23 mouse cellular contexts compared by ENCODE assay signal in genomic region chr1:159596640-159597039, GRCm38 (mm10).
A peak's percentile ranks its signal among the peaks of the same experiment; 100 is the strongest.
DNase-seq lines count a peak whose midpoint lies in the region; ATAC-seq and TF ChIP-seq lines count a peak whose summit lies in the region.
"Had no signal": no experiment of that assay in that cellular context is flagged by ENCODE, and none has a peak within 500 bp of the region (broad histone marks: within the 10 kb centered on the region; RNA-seq: fewer than 3 reads in every experiment).

No protein-coding gene starts in this region.

- H3K27ac ChIP-seq in forebrain, postnatal 0 days (ENCODE audit: low read depth, low read length): no peak overlapping the region
- no peak overlapping the region for H3K27ac ChIP-seq in forebrain, embryonic 13.5 days
- peak overlapping the region; percentile 54; the same call in 1 of the 2 replicates for H3K27ac ChIP-seq in layer of hippocampus, adult 2 months
- peak overlapping the region; percentile 68 for H3K27ac ChIP-seq in macrophage
- no peak overlapping the region for H3K27ac ChIP-seq in intestine, embryonic 15.5 days
- H3K27ac ChIP-seq: embryonic facial prominence, embryonic 10.5 days; hindbrain, embryonic 13.5 days; midbrain, embryonic 15.5 days; stomach, postnatal 0 days had no signal

- H3K79me2 ChIP-seq in macrophage (ENCODE audit: inconsistent target): no peaks in the 10 kb centered on the region

- 0 out of 2 replicates have a peak, but pooled peaks cover 3% of the 10 kb centered on the region for H3K4me1 ChIP-seq in forebrain, postnatal 0 days (ENCODE audit: insufficient read depth)
- peaks cover 21% of the 10 kb centered on the region for H3K4me1 ChIP-seq in forebrain, embryonic 13.5 days
- H3K4me1 ChIP-seq in intestine, embryonic 15.5 days (replicated peaks): no peaks in the 10 kb centered on the region

- DNase-seq in forebrain, postnatal 0 days: no peak
- DNase-seq in layer of hippocampus, adult 2 months (ENCODE audit: low spot score in 2 of 2): no peak
- DNase-seq in layer of hippocampus, adult 8-10 months (ENCODE audit: low spot score in 2 of 2): no peak
- peak; percentile 11 for DNase-seq in adrenal gland, postnatal 10 days
- DNase-seq in cerebellum, adult 11 months: no peak
- DNase-seq: B cell, adult 2 months; cerebellum, adult 2 months; gastrocnemius, postnatal 36 days; heart, postnatal 10 days; kidney, adult 8-10 months; kidney, postnatal 14 days; left cerebral cortex, postnatal 4 days; lung, adult 18-20 months; lung, postnatal 14 days; right cerebral cortex, postnatal 4 days had no signal

- H3K9me3 ChIP-seq in forebrain, postnatal 0 days (ENCODE audit: low read length): no peaks in the 10 kb centered on the region
- no peaks in the 10 kb centered on the region for H3K9me3 ChIP-seq in forebrain, embryonic 13.5 days (replicated peaks)
- H3K9me3 ChIP-seq in intestine, embryonic 15.5 days: no peaks in the 10 kb centered on the region
- H3K9me3 ChIP-seq: embryonic facial prominence, embryonic 10.5 days; hindbrain, embryonic 13.5 days; midbrain, embryonic 15.5 days had no signal

- no peak for TF ChIP-seq CTCF in forebrain, postnatal 0 days (IDR thresholded peaks at IDR 0.05; ENCODE audit: low read depth)
- TF ChIP-seq CTCF in layer of hippocampus, adult 2 months (conservative IDR thresholded peaks at IDR 0.05): no peak

- ATAC-seq in forebrain, postnatal 0 days: 0 out of 2 replicates have a peak, but pooled peaks have one; percentile 21
- no peak for ATAC-seq in forebrain, embryonic 13.5 days
- no peak for ATAC-seq in intestine, embryonic 15.5 days
- ATAC-seq: inflammation-experienced regulatory T-cells, adult 6 months; midbrain, embryonic 15.5 days had no signal

- no peak overlapping the region for H3K9ac ChIP-seq in forebrain, postnatal 0 days
- H3K9ac ChIP-seq in forebrain, embryonic 13.5 days: no peak overlapping the region
- no peak overlapping the region for H3K9ac ChIP-seq in intestine, embryonic 15.5 days
- H3K9ac ChIP-seq: hindbrain, embryonic 13.5 days; midbrain, embryonic 15.5 days had no signal

- no peak overlapping the region for H3K4me3 ChIP-seq in forebrain, postnatal 0 days (ENCODE audit: low read depth, low read length)
- no peak overlapping the region for H3K4me3 ChIP-seq in forebrain, embryonic 13.5 days
- H3K4me3 ChIP-seq in layer of hippocampus, adult 2 months: no peak overlapping the region
- no peak overlapping the region for H3K4me3 ChIP-seq in macrophage (ENCODE audit: inconsistent target)
- no peak overlapping the region for H3K4me3 ChIP-seq in intestine, embryonic 15.5 days (replicated peaks)
- H3K4me3 ChIP-seq: embryonic facial prominence, embryonic 10.5 days; hindbrain, embryonic 13.5 days; midbrain, embryonic 15.5 days had no signal

- H3K4me2 ChIP-seq in forebrain, postnatal 0 days (ENCODE audit: low read depth): no peak overlapping the region
- no peak overlapping the region for H3K4me2 ChIP-seq in forebrain, embryonic 13.5 days
- no peak overlapping the region for H3K4me2 ChIP-seq in intestine, embryonic 15.5 days (replicated peaks)
- H3K4me2 ChIP-seq: hindbrain, embryonic 13.5 days; midbrain, embryonic 15.5 days had no signal

- H3K36me3 ChIP-seq in forebrain, postnatal 0 days (ENCODE audit: insufficient read depth): no peaks in the 10 kb centered on the region
- no peaks in the 10 kb centered on the region for H3K36me3 ChIP-seq in forebrain, embryonic 13.5 days (ENCODE audit: poor library complexity, severe bottlenecking)
- no peaks in the 10 kb centered on the region for H3K36me3 ChIP-seq in macrophage (ENCODE audit: inconsistent target)
- H3K36me3 ChIP-seq in intestine, embryonic 15.5 days: no peaks in the 10 kb centered on the region
- H3K36me3 ChIP-seq: embryonic facial prominence, embryonic 10.5 days; hindbrain, embryonic 13.5 days; midbrain, embryonic 15.5 days had no signal

- H3K27me3 ChIP-seq in forebrain, postnatal 0 days (ENCODE audit: insufficient read depth, low read length): no peaks in the 10 kb centered on the region
- 0 out of 2 replicates have a peak, but pooled peaks cover 4% of the 10 kb centered on the region for H3K27me3 ChIP-seq in forebrain, embryonic 13.5 days
- H3K27me3 ChIP-seq in intestine, embryonic 15.5 days (replicated peaks): no peaks in the 10 kb centered on the region
- H3K27me3 ChIP-seq: hindbrain, embryonic 13.5 days; midbrain, embryonic 15.5 days had no signal

- 59% methylated on average over 2 of the region's 2 CpGs for WGBS in forebrain, postnatal 0 days
- 57% methylated on average over 2 of the region's 2 CpGs for WGBS in forebrain, embryonic 13.5 days
- 0% methylated on average over 2 of the region's 2 CpGs for WGBS in macrophage (ENCODE audit: missing documents)
- 40% methylated on average over 2 of the region's 2 CpGs for WGBS in intestine, embryonic 15.5 days

Comparison
In these comparisons a context has a peak if more than half of its experiments do, and no peak if none do; other contexts are left out.
1. H3K27ac ChIP-seq: peak in layer of hippocampus, adult 2 months (single experiment) and macrophage (single experiment); none in forebrain, postnatal 0 days (single experiment), forebrain, embryonic 13.5 days (single experiment) and intestine, embryonic 15.5 days (single experiment).